Mouse (Mus musculus) embryonic facial prominence, embryonic 15.5 days (tissue): ENCODE results near the gene Tsga10. TPM values are rescaled to one million over a fixed set of nuclear protein-coding genes. Genes with fewer than 3 reads are reported as not detected.
"Not testable (repeated sequence)": the region's sequence is repeated elsewhere in the genome, so short reads cannot be mapped to it uniquely, and the experiment has no call there.

Experiments
- ATAC-seq: fragments of 200-750 bp; cut with Nextera tagmentation; 2 replicates; pipeline ENCODE4 v1.8.0; 2017; ENCODE audit warnings: low read depth, moderate TSS enrichment; ENCODE audit not compliant: insufficient number of reproducible peaks, low FRiP score, low TSS enrichment
- H3K27ac ChIP-seq: fragments of 300-500 bp; sonication (generic); replicated peaks from 2 replicates; pipeline ENCODE4 v1.5.1; 2015; ENCODE audit warnings: mild to moderate bottlenecking, inconsistent platforms
- H3K27me3 ChIP-seq: fragments of 300-500 bp; sonication (generic); 2 replicates; pipeline ENCODE4 v1.6.1; 2015; ENCODE audit warnings: inconsistent platforms
- H3K36me3 ChIP-seq: fragments of 300-500 bp; sonication (generic); 2 replicates; pipeline ENCODE4 v1.6.1; 2015; ENCODE audit warnings: mild to moderate bottlenecking, inconsistent platforms
- H3K4me1 ChIP-seq: fragments of 300-500 bp; sonication (generic); 2 replicates; pipeline ENCODE4 v1.6.1; 2015; ENCODE audit warnings: inconsistent platforms
- H3K4me2 ChIP-seq: fragments of 300-500 bp; sonication (generic); replicated peaks from 2 replicates; pipeline ENCODE4 v1.6.1; 2015; ENCODE audit warnings: mild to moderate bottlenecking, inconsistent platforms
- H3K4me3 ChIP-seq: fragments of 300-500 bp; sonication (generic); replicated peaks from 2 replicates; pipeline ENCODE4 v1.5.1; 2015; ENCODE audit warnings: mild to moderate bottlenecking, inconsistent platforms
- H3K9ac ChIP-seq: fragments of 300-500 bp; sonication (generic); 2 replicates; pipeline ENCODE4 v1.6.1; 2015; ENCODE audit warnings: inconsistent platforms
- H3K9me3 ChIP-seq: fragments of 300-500 bp; sonication (generic); replicated peaks from 2 replicates; pipeline ENCODE4 v1.6.1; 2016; ENCODE audit warnings: inconsistent platforms
- WGBS: fragments of 180-500 bp; shearing (Covaris S2); methylation state at CpG from one replicate; pipeline ENCODE4 v1.1.7; 2015; 5-methylcytosine and 5-hydroxymethylcytosine counted together
- polyA plus RNA-seq: library from polyadenylated mRNA; unstranded; fragments of >200 nt; fragmentation: Nextera tagmentation; extraction: Ambion mirVana; gene quantifications from 2 replicates; pipeline ENCODE4 v1.2.1, GENCODE M21; 2015

Gene Tsga10
- polyA plus RNA-seq, 1 experiment from 2014 or later = 8.9 TPM

DNA sequence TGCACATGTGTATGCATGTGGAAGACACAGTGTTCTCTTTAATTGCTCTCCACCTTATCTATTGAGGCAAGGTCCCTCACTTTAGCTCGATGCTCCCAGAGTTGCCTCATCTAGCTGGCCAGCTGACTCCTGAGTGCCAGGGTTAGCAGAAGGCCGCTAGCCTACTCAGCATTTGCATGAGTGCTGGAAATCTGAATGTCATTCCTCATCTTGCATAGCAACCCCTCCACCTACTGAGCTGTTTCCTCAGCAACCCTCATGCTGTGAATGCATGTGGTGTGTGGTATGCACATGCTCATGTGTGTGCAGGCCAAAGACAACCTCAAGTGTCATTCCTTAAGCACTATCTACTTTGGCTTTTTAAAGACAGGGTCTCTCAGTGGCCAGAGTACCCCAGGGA, 15.5 kb downstream of the Tsga10 start:
- H3K27me3 ChIP-seq = no peaks in the 10 kb centered on the region
- H3K4me3 ChIP-seq = no peak overlapping the region
- ATAC-seq = no peak
- H3K9me3 ChIP-seq = no peaks in the 10 kb centered on the region
- H3K36me3 ChIP-seq = no peaks in the 10 kb centered on the region
- no peak overlapping the region for H3K4me2 ChIP-seq
- H3K4me1 ChIP-seq = no peaks in the 10 kb centered on the region
- no peak overlapping the region for H3K9ac ChIP-seq
- 64% methylated on average over 2 of the region's 2 CpGs for WGBS
- H3K27ac ChIP-seq = no peak overlapping the region

DNA sequence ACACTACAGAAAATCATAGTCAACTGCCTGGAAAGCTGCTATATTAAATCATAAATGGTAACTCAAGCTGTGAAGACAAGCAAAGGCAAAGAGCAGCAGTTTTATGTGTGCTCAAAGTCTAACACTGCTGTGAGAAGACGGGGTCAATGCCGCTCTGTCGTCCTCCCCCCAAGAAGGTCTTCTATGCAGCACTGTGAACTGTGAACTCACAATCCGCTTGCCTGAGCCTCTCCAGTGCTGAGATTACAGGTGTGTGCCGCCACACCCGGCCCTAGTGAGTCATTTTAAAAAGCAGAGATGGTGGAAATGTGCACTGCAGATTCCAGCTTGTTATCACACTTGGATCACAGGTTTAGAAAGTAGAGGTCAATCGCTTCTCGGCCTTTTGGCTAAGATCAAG, 19.4 kb downstream of the Tsga10 start:
- no peak for ATAC-seq
- Histone ChIP-seq H3K9me3 (no peaks in the 10 kb centered on the region), H3K27ac (no peak overlapping the region), H3K4me1 (no peaks in the 10 kb centered on the region), H3K36me3 (no peaks in the 10 kb centered on the region), H3K4me3 (no peak overlapping the region), H3K9ac (no peak overlapping the region), H3K4me2 (no peak overlapping the region), H3K27me3 (no peaks in the 10 kb centered on the region)
- WGBS = 80% methylated on average over 8 of the region's 8 CpGs

DNA sequence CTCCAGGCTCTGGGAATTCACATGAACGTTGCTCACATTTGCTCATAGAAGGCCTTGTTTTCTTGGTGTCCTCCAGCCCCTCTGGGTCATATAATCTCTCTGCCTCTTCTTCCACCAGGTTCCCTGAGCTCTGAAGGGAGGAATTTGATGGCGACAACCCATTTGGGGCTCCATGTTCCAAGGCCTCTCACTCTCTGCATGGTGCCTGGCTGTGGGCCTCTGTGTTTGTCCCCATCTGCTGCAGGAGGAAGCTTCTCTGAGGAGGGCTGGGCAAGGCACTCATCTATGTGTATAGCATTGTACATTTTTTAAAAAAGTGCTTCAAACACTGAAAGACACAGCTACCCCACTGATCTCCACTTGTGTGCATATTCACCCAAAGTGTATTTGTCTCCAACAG, 34.5 kb downstream of the Tsga10 start:
- 61% methylated on average over 2 of the region's 2 CpGs for WGBS

DNA sequence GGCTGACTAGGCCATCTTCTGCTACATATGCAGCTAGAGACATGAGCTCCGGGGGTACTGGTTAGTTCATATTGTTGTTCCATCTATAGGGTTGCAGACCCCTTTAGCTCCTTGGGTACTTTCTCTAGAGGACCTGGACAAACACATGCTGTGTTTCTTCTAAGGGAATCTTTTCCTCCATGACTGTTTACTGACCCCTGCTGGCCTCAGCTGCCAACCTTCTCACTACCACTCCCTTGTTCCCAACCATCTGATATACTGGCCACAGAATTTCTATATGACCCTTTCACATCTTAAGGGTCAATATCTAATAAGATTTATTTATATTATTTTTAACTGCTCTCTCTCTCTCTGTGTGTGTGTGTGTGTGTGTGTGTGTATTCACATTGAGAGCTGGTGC, 63.9 kb downstream of the Tsga10 start:
- H3K36me3 ChIP-seq, H3K9ac ChIP-seq, H3K4me3 ChIP-seq, ATAC-seq, H3K27ac ChIP-seq, H3K4me2 ChIP-seq, H3K4me1 ChIP-seq, H3K9me3 ChIP-seq, H3K27me3 ChIP-seq: not testable (repeated sequence)
- 78% methylated on average over 1 of the region's 1 CpGs for WGBS

More for the DNA sequence above, 34.5 kb downstream of the Tsga10 start:
- Histone ChIP-seq H3K4me2 (no peak overlapping the region), H3K4me3 (no peak overlapping the region), H3K36me3 (peaks cover 6% of the 10 kb centered on the region; the same call in 1 of the 2 replicates), H3K9ac (no peak overlapping the region), H3K27ac (no peak overlapping the region), H3K4me1 (no peaks in the 10 kb centered on the region), H3K27me3 (no peaks in the 10 kb centered on the region), H3K9me3 (no peaks in the 10 kb centered on the region)
- no peak for ATAC-seq

DNA sequence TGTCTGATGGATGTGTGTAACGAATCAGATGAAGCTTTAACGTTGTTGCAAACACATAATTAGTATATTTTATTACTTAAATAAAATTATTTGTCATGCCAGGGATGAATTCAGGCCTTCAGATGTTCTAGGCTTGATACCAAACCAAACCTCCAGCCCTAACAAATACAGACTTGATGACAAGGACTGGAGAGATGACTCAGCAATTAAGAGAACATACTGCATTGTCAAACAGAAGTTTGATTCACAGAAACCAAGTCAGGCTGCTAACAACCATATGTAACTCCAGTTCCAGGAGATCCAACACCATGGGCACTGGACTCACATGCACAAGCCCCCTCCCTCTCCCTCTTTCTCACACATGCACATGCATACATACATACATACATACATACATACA, 65.9 kb downstream of the Tsga10 start:
- Histone ChIP-seq H3K4me1 (no peaks in the 10 kb centered on the region), H3K9ac (no peak overlapping the region), H3K9me3 (no peaks in the 10 kb centered on the region), H3K27me3 (no peaks in the 10 kb centered on the region), H3K36me3 (no peaks in the 10 kb centered on the region), H3K27ac (no peak overlapping the region), H3K4me3 (no peak overlapping the region), H3K4me2 (no peak overlapping the region)
- WGBS = 80% methylated on average over 2 of the region's 2 CpGs
- ATAC-seq = no peak

DNA sequence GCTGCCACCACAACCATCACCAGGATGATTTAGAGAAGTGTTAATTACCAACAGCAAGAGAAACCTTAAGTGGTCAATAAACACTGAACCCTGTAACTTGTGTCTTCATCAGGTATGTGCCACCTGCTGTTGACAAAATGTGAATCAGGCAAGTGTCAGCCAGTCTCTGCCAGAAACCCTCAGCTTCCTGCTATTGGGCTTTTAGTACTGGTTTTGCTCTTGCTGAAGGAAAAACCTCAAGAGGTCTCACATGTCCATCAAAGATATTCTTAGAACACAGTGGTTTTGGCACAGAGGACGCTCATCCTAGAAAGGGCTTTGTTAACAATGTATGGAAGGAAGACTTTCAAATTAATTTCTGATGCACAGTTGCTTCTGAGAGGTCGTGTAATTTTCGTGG, 66.7 kb downstream of the Tsga10 start:
- Histone ChIP-seq H3K9me3 (no peaks in the 10 kb centered on the region), H3K4me1 (no peaks in the 10 kb centered on the region), H3K9ac (no peak overlapping the region), H3K4me2 (no peak overlapping the region), H3K4me3 (no peak overlapping the region), H3K27me3 (no peaks in the 10 kb centered on the region), H3K27ac (no peak overlapping the region), H3K36me3 (no peaks in the 10 kb centered on the region)
- ATAC-seq = no peak
- 41% methylated on average over 3 of the region's 3 CpGs for WGBS

- Histone ChIP-seq H3K4me2 (no peak overlapping the region), H3K27me3 (no peaks in the 10 kb centered on the region), H3K4me1 (no peaks in the 10 kb centered on the region), H3K9me3 (no peaks in the 10 kb centered on the region), H3K27ac (no peak overlapping the region), H3K4me3 (no peak overlapping the region), H3K36me3 (no peaks in the 10 kb centered on the region), H3K9ac (no peak overlapping the region)
- ATAC-seq = no peak
Observed at GRCm38 (mm10) chr1:37759407-37759806, 106.8 kb downstream of the Tsga10 start.

GRCm38 (mm10) chr1:37744650-37745259, 121.5 kb downstream of the Tsga10 start:
- no peak for ATAC-seq
- Histone ChIP-seq H3K27ac (no peak overlapping the region), H3K4me2 (no peak overlapping the region), H3K4me3 (no peak overlapping the region), H3K4me1 (no peaks in the 10 kb centered on the region), H3K27me3 (no peaks in the 10 kb centered on the region), H3K36me3 (no peaks in the 10 kb centered on the region), H3K9ac (no peak overlapping the region), H3K9me3 (no peaks in the 10 kb centered on the region)
- WGBS = 51% methylated on average over 9 of the region's 9 CpGs

GRCm38 (mm10) chr1:37742602-37743270, 123.5 kb downstream of the Tsga10 start:
- H3K9me3 ChIP-seq = no peaks in the 10 kb centered on the region
- no peak overlapping the region for H3K4me2 ChIP-seq
- no peaks in the 10 kb centered on the region for H3K4me1 ChIP-seq
- no peak overlapping the region for H3K27ac ChIP-seq
- 55% methylated on average over 14 of the region's 14 CpGs for WGBS
- H3K4me3 ChIP-seq = no peak overlapping the region
- no peak overlapping the region for H3K9ac ChIP-seq
- ATAC-seq = no peak
- H3K27me3 ChIP-seq = no peaks in the 10 kb centered on the region
- H3K36me3 ChIP-seq = no peaks in the 10 kb centered on the region

- Histone ChIP-seq H3K27me3 (no peaks in the 10 kb centered on the region), H3K36me3 (no peaks in the 10 kb centered on the region), H3K9me3 (no peaks in the 10 kb centered on the region), H3K4me1 (no peaks in the 10 kb centered on the region), H3K27ac (no peak overlapping the region), H3K4me2 (no peak overlapping the region), H3K9ac (no peak overlapping the region), H3K4me3 (no peak overlapping the region)
- WGBS = 80% methylated on average over 11 of the region's 11 CpGs
- ATAC-seq = no peak
Observed at GRCm38 (mm10) chr1:37742126-37742525, 124.1 kb downstream of the Tsga10 start.

DNA sequence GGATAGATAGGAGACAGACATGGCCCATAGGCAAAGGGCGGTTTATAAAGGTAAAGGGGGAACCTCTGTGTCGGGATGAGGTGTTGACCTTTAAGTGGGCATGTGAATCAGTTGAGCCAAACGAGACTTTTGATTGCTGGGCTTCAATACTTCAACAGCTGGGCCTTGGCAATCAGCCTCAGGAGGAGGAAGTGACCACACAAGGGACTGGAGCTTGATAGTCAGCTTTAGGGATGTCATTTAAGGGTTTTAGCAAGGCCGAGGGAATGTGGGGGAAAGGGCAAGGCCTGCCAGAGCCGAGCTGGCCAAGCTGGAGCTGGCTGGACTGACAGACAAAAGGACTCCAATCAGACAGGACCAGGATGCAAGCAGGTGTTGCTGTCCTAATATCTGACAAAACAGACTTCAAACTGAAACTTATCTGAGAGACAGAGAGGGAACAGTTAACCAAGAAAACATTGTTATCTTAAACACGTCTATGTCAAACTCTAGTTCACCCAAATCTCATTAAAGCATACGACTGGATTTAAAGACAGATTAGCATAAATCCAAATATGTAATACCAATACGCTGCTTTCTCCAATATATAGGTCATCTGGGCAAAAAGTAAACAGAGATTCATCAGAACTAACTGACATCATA, 125.9 kb downstream of the Tsga10 start:
- WGBS = 64% methylated on average over 8 of the region's 8 CpGs
- Histone ChIP-seq H3K27me3 (no peaks in the 10 kb centered on the region), H3K9ac (no peak overlapping the region), H3K4me3 (no peak overlapping the region), H3K9me3 (no peaks in the 10 kb centered on the region), H3K4me1 (no peaks in the 10 kb centered on the region), H3K36me3 (no peaks in the 10 kb centered on the region), H3K27ac (no peak overlapping the region), H3K4me2 (no peak overlapping the region)
- ATAC-seq = no peak

DNA sequence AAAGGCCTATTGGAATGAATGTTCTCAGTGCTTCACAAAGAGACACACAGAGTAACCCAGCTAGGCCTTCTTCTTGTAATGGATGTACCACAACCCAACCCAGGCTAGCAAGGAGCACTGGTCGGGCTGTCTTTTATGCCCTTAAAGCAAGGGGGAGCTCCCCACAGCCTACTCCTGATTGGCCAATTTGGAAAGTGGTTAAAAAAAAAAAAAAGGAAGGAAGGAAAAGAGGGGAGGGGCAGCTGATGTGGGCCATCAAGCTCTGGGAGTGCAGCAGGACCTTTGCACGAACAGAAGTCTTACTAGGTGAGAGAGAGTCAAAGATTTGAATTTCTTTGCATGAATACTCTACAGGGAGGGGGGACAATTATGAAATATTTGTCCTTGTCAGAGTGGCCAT, 127.3 kb downstream of the Tsga10 start:
- no peak for ATAC-seq
- no peak overlapping the region for H3K9ac ChIP-seq
- H3K27ac ChIP-seq = no peak overlapping the region
- 46% methylated on average over 2 of the region's 2 CpGs for WGBS
- H3K4me2 ChIP-seq = no peak overlapping the region
- H3K4me3 ChIP-seq = no peak overlapping the region
- no peaks in the 10 kb centered on the region for H3K9me3 ChIP-seq
- no peaks in the 10 kb centered on the region for H3K4me1 ChIP-seq
- H3K27me3 ChIP-seq = no peaks in the 10 kb centered on the region
- no peaks in the 10 kb centered on the region for H3K36me3 ChIP-seq
